Mouse (Mus musculus): Measurements from ENCODE around the gene Cacnb4.

Gene Cacnb4

GRCm38 (mm10) chr2:52422871-52423610 lies 253.6 kb downstream of the Cacnb4 start:
- DNase-seq (ENCODE audit: low spot score in 2 of 2) = no peak

- no peak for DNase-seq (ENCODE audit: low spot score in 2 of 2)
Measured at GRCm38 (mm10) chr2:52421197-52421596, 255.4 kb downstream of the Cacnb4 start.

GRCm38 (mm10) chr2:52420001-52420710 lies 256.5 kb downstream of the Cacnb4 start:
- no peak for DNase-seq (ENCODE audit: low spot score in 2 of 2)

GRCm38 (mm10) chr2:52419295-52419694 lies 257.3 kb downstream of the Cacnb4 start:
- DNase-seq (ENCODE audit: low spot score in 2 of 2) = no peak

- DNase-seq (ENCODE audit: low spot score in 2 of 2) = no peak
Measured at GRCm38 (mm10) chr2:52412524-52413037, 264.1 kb downstream of the Cacnb4 start.

- DNase-seq (ENCODE audit: low spot score in 2 of 2) = no peak
Measured at GRCm38 (mm10) chr2:52406480-52406879, 270.2 kb downstream of the Cacnb4 start.

GRCm38 (mm10) chr2:52405238-52405637 lies 271.4 kb downstream of the Cacnb4 start:
- DNase-seq (ENCODE audit: low spot score in 2 of 2) = no peak

GRCm38 (mm10) chr2:52394529-52394928 lies 282.1 kb downstream of the Cacnb4 start:
- no peak for DNase-seq (ENCODE audit: low spot score in 2 of 2)

- no peak for DNase-seq (ENCODE audit: low spot score in 2 of 2)
Measured at GRCm38 (mm10) chr2:52390415-52390975, 286.1 kb downstream of the Cacnb4 start.

- DNase-seq (ENCODE audit: low spot score in 2 of 2) = no peak
Measured at GRCm38 (mm10) chr2:52389975-52390374, 286.7 kb downstream of the Cacnb4 start.

GRCm38 (mm10) chr2:52386451-52386850 lies 290.2 kb downstream of the Cacnb4 start:
- no peak for DNase-seq (ENCODE audit: low spot score in 2 of 2)

GRCm38 (mm10) chr2:52386037-52386436 lies 290.6 kb downstream of the Cacnb4 start:
- DNase-seq (ENCODE audit: low spot score in 2 of 2) = no peak

- no peak for DNase-seq (ENCODE audit: low spot score in 2 of 2)
Measured at GRCm38 (mm10) chr2:52378848-52379261, 297.8 kb downstream of the Cacnb4 start.

GRCm38 (mm10) chr2:52378448-52378804 lies 298.2 kb downstream of the Cacnb4 start, which contains the start of gene Neb:
Gene Neb, minus strand, starts transcription at chr2:52378474.
- DNase-seq (ENCODE audit: low spot score in 2 of 2) = no peak

All from urinary bladder, postnatal 36 days (tissue).